Mouse (Mus musculus) embryo, embryonic 11.5 days (tissue): Measurements from ENCODE around the gene Sema4b.

Experiments
- DNase-seq: peaks from one replicate; pipeline ENCODE4 v3.0.0-alpha.2; 2012; ENCODE audit warnings: low read depth, low spot score

Sema4b gene

DNA sequence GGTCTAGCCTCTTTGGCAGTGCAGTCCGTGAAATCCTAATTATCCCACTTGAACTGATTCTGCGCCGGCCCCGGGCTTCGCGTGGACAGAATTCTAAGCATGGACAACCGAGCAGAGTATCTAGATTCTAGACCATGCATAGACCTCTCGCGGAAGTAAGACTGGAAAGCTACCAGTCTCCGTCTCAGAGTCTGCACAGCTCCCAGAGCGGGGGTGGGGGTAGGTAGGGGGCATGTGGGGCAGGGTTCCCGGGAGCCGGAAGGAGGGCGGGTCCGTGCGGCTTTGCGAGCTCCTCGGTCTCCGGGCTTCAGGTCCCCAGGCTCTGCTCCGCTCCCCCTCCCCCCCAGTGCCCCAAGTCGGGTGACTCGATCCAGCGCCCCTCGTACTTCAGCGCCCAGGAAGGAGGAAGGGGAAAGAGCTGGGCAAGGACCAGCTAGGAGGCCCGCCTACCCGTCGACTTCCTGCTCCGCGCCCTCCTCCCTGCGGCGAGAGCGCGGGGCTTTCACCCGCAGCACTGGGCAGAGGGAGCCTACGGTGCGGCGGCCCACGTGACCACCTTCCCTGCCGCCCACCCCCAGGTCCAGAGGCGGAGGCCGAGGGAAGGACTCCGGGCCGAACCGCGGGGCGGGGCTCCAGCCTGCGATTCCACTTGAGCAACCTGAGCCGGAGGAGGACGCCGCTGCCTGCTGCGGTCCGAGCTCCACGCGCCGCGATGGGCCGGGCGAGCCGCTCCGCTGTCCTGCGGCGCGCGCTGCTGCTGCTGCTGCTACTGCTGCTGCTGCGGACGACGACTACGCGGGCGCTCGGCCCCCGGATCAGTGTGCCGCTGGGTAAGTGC, 11.5 kb downstream of the Sema4b start:
- DNase-seq, result peak; percentile 82

DNA sequence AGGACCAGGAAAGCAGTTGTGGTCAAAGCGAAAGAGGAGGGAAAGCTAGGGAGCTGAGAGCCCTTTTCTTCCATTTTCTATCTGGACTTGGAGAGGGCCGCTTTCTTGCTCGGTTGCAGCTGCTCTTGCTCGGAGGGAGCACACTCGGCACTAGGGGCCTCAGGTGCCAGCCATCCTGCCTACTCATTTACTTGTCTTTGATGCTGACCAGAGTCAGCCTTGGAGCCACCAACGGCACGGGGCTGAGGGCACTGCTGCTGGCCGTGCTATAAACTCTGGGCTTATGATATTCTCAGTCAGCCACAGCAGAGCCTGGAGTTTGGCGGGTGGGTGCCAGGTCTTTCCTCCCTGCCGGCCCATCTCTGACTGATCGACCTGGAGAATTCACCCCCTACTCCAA, 12.2 kb downstream of the Sema4b start:
- DNase-seq, result no peak

DNA sequence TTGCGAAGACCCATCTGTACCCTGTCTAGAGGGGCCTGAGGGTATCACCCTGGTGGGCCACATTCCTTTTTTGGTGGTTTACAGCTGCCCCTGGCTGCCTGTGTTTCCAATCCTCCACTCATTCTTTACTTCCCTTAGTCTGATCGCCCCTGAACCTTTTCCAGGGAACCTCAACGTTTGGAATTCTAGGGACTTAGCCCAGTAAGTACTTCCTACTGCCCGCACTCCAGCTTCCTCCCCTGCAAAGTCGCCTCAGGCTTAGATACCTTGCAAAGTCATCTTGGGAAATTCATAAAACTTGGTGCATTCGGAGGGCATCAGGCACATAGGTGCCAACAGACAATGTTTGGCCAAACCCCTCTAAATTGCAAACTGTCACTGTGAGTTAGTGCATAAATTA, 12.6 kb downstream of the Sema4b start:
- DNase-seq, result no peak

DNA sequence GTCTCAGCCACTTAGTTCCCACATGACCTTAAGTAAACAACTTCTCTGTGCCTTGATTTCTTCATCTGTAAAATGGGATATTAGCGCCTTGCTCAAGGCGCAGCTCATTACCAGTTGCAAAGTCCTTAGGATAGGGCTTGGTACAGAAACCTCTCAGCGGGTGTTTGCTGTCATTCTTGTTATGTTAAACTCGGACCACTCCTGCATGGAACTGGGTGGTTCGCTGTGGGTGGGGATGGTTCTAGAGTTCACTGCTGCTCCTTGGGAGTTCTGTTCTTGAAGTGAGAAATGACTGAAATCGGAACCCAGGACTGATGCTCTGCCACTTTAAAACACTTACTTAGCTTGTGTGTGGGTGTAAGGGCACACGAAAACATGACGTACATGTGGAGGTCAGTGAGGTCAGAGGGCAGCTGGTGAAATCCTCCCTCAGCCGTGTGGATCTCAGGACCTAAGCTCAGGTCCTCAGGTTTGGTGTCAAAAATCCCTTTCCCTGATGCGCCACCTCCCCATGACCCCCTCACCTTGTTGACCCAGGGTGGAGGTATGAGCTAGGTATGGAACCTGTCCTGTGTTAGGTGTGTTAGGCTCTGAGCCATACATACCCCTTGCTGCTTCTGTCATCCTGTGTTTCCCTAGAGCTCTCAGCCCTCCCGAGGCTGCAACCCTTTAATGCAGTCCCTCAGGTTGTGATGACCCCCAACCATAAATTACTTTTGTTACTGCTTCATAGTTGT, 13.4 kb downstream of the Sema4b start:
- DNase-seq, result no peak

DNA sequence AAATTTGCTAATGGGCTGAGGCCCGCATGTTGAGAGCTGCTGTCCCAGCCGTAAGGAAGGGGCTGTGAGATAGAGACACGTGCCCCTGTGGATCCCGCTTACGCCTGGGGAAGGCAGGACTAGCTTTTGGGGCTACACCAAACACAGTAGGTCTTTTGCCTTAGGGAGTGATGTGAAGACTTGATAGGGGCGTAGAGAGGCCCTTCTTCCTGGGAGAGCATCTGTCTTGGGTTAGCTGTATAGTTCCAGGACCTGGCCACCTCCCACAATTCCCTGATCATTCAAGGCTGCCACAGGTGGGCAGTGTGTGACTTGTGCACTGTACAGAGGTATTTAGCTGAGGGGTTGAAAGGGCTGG, 13.9 kb downstream of the Sema4b start:
- DNase-seq, result no peak

DNA sequence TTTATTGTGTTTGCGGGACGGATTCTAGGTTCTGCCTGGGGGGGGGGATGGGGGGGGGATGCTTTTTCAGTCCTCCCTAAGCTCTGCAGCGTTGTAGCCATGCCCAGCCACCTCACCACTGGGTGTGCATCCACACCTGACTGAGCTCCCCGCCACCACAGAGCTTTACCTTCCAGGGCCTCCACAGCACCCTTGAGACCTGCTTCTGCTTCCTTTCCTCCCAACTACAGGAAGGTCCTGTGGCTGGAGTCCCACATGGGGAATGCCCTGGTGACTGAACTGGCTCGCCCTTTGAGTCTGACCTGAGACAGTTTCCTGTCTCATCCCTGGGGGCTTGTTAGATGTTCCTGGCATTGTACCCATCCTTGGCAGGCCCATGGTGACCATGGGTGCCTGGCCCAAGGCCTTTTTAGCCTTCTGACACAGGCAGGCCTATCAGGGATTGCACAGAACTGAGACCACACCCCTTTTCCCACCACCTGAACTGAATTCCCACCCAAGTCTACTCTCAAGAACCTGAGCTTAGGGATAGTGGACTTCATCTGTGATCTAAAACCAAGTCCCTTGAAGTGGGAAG, 14.4 kb downstream of the Sema4b start:
- no peak for DNase-seq

DNA sequence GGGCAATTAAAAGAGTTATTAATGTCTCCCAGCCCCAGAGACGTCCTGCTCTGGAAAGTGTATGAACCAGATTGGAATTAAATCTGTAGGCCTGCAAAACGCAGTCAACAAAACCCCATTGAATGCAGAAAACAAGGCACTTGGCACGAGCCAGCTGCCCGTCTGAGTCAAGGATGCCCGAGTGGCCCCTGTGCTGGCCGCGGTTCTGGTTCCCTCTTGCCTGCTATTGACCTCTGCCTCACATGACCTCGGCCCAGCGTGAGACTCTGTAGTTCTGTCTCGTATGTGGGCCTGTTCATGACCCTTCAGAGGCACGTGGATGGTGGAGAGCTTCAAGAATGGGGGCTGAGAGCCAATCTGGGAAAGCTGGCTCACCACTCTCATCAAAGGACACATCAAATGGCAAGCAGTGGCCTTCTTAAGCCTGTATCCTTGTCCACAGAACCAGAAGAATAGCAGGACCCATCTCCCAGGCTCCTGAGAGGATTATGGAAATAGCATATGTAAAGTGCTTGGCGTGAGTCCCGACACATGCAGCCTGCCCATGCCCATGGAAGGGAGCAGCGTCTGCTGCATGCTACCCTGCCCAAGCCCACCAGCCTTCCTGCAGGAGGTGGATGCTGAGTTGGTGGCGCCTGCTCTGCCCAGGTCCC, 15.4 kb downstream of the Sema4b start:
- DNase-seq, result no peak

DNA sequence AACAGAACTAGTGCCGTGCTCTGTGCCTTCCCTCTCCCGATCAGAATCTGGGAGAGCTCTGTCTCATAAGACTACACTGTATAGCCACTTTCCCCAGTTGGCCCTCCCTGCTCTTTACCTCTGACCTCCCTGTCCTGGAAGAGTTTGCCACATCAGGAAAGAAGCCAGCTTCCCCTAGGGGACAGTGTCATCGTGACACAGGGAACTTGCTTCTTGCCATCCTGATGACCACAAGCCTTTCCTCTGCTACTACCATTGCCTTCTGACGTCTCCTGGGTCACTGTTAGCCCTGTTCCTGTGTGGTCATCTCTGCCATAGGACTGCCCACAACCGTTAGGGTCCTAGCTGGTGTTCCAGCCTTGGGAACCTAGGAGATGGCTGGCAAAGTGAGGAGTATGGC, 16.3 kb downstream of the Sema4b start:
- no peak for DNase-seq

DNA sequence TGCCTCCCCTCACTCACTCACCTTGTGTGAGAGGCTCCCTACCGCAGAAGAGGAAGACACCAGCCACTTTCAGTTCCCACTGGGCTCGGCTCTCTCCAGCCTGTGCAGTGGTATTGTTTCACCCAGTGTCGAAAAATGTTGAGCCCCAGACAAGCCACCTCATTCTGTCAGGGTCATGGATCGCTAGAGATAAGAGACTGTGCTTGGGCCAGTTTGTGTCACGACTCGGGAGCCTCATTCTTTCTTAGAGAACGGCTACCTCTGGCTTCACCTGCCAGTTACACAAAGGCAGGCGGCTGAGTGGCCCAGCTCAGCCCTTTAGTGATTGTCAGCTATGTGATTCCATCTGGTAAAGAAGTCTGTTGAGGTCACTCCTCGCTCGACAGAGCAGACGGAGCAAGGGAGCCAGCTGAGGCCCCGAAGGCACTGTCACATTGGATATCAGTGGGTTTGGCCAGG, 17.0 kb downstream of the Sema4b start:
- no peak for DNase-seq

DNA sequence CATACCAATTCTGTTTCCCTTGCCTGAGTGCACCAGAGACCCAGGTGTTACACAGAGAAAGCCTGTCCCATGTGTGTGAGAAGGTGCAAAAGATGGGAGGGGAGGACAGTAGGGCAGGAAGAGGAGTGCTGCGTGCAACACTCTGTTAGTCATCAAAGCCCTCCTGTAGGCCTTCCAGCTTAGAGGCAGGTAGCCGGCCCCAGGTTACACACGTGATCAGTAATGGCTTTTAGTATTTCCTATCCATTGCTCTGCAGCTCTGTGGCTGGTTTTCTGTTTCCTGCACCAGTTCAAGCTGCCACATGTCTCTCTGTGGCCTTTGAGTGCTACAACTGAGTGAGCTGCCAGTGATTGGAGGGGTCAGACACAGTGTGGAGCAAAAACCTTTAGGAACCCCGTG, 17.7 kb downstream of the Sema4b start:
- no peak for DNase-seq

DNA sequence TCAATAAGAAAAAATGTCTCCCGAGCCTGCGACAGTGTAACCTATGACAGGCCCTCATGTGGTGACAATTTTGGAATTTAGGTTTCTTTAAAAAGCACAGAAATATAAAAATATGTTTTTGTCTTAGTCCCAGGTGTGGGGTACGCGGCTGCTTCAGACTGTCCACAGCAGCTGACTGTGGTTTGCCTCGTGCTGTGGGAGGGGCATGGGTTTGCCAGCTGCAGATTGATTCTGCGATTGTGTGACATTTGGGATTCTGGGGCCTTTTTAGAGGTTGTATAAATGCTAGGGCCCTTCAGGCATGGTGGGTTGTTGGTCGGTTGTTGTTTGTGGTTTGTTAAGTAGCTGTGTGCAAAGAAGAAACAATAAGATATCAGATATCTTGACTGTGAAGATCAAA, 18.3 kb downstream of the Sema4b start:
- DNase-seq, result no peak

DNA sequence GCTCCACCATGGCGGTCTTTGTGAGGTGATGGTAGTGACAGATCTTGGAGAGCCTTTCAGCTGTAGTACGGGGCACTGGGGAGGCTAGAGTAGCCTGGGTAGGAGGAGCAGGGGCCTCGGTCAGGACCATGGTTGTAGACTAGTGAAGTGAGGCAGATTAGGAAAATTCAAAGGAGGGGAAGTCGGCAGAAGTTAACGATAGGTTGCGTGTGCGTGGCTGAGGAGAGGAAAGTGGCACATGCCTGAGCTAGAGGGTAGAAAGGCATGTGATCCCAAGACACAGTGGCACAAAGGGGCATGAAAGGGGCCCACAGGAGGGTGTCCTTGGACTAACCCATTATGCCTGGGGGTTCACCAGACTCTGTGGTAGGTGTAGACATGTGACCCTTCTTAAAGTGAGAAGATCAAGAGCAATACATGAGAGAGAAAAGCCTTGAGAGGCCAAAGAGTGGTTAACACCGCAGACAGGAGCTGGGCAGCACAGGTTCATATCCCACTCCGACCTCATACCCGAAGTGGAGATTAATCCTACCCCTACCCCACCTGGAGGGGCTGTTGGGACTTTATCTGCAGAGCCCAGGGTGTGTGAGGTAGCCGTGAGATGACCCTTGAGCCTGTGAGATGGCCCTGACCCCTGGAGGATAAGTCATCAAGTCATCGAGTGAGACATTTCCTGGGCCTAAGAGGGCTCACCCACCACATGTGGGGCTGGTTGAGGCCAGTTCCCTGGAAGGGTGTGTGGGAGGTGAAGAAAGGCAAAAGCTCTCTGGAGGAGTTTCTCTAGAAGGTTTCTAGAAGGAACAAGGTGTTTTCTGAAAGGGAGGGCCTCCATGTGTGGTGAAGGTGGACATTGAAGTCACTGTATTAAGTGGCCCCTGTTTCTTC, 19.3 kb downstream of the Sema4b start:
- DNase-seq, result no peak

DNA sequence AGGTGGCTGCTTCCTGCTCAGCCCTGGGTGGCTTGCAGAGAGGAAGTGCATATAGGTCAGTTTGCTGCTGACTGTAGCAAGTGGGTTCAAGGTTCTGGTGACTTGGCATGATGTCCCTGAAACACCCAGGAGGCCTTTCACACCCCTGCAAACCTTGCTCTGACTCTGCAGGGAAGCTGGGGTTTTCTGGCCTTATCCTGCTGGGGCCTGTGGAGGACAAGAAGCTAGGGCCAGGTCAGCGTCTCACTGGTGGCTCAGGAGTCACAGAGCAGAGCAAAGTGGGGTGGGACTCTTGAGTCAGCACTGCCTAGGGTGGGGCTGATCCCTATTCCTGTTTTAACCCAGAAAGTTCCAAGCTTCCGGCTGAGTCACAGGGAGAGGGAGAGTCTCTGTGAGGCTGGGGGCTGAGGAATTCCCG, 20.7 kb downstream of the Sema4b start:
- DNase-seq, result no peak

DNA sequence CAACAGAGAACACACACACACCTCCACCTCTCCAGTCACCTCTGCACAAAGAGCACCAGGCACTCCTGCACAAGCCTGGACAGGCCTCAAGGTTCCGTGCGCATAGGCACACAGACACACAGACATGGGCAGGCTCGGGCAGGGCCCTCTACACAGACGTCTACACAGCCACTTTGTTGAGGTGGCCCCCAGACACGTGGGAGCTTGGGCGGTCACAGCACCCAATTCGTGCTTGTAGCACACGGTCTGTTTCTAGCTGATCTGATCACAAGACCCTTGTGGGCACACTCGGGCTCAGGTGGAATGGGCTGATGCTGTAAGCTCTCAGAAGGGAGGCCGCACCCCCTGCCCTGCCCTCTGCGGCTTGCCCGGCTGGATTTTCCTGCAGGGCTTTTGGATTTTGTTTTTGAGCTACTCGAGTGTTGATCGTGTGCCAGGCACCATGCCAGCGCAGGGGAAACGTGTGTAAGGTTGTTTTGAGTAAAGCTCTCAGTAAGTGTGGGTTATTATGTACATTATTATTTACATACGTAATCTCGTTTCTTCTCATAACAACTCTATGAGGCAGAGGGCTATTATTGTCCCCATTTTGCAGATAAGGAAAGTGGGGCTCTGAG, 21.5 kb downstream of the Sema4b start:
- DNase-seq, result no peak

DNA sequence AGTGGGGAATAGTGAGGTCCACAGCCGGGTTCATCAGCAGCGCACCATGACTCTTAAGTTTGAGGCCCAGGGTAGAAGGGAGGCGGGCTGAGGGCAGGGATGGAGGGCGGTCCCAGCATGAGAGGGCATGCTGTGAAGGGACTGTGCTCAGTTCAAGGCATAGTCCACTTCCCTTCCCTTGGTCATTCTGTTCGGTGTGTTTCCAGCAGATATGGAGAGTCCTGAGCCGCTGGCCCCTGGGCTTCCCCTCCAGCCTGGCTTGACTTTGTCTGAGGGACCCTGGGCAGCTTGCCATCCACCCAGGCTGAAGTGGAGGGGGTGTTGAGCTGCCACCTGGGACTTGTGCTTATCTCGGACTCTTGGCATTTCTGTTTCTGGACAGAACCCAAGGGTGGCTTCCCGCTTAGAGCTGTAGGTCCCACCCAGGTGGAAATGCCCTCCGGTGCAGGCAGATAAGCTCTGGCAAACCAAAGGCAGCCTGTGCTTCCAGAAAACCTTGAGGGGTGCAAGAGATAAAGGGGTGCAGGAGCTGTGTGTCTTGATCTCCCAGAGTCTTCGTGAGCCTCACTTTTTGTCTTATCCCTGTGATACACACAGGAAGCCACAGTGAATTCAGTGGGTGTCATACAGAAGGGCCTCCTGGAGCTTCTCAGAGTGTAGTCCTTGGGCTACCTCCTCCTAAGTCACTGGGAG, 22.2 kb downstream of the Sema4b start:
- no peak for DNase-seq

DNA sequence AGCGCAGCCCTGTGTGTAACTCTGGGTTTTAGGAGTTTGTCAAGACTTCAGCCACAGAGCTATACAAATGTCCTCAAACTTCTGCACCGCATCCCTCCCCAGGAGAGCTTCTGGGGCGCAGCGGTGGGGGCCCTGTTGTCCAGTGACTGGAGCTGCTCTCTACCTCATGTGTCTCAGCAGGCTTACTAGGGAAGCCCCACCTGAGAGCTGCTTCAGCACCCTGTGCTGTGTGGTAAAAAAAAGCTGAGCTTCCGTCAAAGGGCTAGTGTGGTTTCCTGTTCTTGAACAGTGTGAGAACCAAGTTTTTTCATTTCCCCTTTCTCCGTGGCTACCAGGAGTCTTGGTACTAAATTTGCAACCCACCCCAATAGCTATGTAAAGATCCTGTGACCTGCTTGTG, 23.0 kb downstream of the Sema4b start:
- DNase-seq, result no peak

DNA sequence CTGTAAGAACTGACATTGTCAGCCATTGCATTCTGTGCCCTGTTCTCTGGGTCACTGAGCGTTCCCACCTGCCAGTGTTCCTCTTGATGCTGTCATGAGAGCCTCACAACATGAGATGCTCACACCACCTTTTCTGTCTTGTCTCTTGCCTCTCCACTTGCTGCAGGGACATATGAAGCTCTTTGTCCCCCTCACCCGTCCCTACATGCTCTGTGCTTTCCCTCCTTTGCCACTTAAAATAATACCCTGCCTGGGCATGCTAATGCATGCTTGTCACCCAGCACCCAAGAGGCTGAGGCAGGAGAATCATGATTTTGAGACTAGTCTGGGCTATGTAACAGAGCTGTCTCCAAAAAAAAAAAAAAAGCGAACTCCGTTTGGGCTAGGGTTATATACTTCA, 24.3 kb downstream of the Sema4b start:
- DNase-seq, result no peak

DNA sequence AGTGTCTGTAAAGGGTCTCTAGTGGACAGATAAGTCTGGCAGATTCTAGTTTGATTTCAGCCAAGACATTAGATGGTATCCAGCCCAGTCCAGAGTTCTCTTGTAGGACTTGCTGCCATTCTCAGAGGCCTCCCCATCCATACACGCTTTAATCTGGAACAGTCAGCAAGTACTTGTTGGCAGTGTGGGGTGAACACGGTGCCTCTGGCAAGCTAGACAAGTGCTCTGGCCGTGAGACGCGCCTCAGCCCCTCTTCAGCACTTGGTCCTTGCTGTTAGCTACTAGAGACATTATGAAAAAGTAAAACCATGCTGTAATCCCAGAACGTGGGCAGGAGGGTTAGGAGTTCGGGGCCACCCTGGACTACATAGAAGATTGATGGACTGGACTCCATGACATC, 27.0 kb downstream of the Sema4b start:
- DNase-seq, result no peak

DNA sequence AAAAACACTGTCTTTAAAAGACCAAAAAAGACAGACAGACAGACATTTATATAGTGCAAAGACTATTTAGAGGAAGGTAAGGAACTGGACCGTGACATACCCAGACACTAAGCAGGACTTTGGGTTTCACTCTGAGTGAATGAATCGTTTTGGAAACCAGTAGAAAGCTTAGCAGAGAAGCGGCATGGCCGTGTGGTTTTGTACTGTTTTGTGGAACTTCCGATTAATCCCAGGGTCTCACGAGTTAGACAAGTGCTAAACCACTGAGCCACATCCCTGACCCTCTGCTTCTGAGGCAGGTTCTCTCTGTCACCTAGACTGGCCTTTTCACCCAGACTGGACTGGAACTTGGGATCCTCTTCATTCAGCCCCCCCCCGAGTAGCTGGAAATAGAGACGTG, 27.8 kb downstream of the Sema4b start:
- DNase-seq, result no peak

DNA sequence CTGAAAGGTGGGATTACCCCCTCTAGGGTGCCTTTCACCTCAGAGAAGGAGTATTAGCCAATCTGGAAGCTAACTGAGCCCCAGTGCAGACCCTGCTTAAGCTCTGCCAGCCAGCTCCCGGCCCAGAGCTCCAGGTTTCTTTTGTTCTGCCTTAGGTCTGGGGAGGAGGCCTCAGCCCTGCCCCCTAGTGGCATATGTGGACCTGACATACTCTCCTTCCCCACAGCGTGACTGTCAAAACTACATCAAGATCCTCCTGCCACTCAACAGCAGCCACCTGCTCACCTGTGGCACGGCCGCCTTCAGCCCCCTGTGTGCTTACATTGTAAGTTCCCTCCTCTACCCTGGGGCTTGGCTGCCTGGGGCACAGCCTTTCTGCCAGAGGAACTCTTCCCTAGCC, 28.8 kb downstream of the Sema4b start:
- peak; percentile 61 for DNase-seq
